Mouse (Mus musculus) limb, embryonic 11.5 days (tissue): ENCODE measurements around the gene Gm14443. TPM values are rescaled to one million over a fixed set of nuclear protein-coding genes. Genes with fewer than 3 reads are reported as not detected.

Experiments
- polyA plus RNA-seq: library from polyadenylated mRNA; unstranded; fragments of >200 nt; fragmentation: Nextera tagmentation; extraction: Ambion mirVana; gene quantifications from 2 replicates; pipeline ENCODE4 v1.2.1, GENCODE M21; 2014

The Gm14443 gene
- polyA plus RNA-seq, 1 experiment from 2014 or later: 1.2 TPM

Other genes starting within 250 kb of the Gm14443 start
- gene Gm14444, start 165.6 kb downstream of the Gm14443 start, polyA plus RNA-seq: not detected in 2 replicates
- gene Gm14393, start 108.1 kb downstream of the Gm14443 start, polyA plus RNA-seq: 0.36 and 0.60 TPM in 2 replicates
- gene Gm14399, start 33.9 kb downstream of the Gm14443 start, polyA plus RNA-seq: 7.5 and 8.3 TPM in 2 replicates
- gene Gm14391, start 31.0 kb upstream of the Gm14443 start, polyA plus RNA-seq: 9.3 and 10.9 TPM in 2 replicates
- 3.3 and 5.3 TPM in 2 replicates for gene Gm14440, start 99.3 kb upstream of the Gm14443 start, polyA plus RNA-seq
- 24.6 and 26.1 TPM in 2 replicates for gene Gm4631, start 162.3 kb upstream of the Gm14443 start, polyA plus RNA-seq
- gene Zfp968, start 196.6 kb upstream of the Gm14443 start, polyA plus RNA-seq: 5.0 and 5.6 TPM in 2 replicates